Mouse (Mus musculus) ES-Bruce4 (cell line): Measurements from ENCODE around the gene Greb1. TPM values are rescaled to one million over a fixed set of nuclear protein-coding genes. Genes with fewer than 3 reads are reported as not detected.

Source experiments
- H3K27ac ChIP-seq: 2 replicates; pipeline ENCODE4 v1.5.1; 2012; ENCODE audit warnings: low read length, inconsistent platforms; ENCODE audit not compliant: insufficient read depth
- H3K27me3 ChIP-seq: 2 replicates; pipeline ENCODE4 v1.6.1; 2012; ENCODE audit warnings: mild to moderate bottlenecking, low read length, inconsistent platforms; ENCODE audit not compliant: control insufficient read depth, poor library complexity, insufficient read depth, severe bottlenecking
- H3K36me3 ChIP-seq: 2 replicates; pipeline ENCODE4 v1.6.1; 2012; ENCODE audit warnings: inconsistent platforms, mild to moderate bottlenecking, low read length, moderate library complexity; ENCODE audit not compliant: control insufficient read depth, poor library complexity, insufficient read depth, severe bottlenecking
- H3K4me1 ChIP-seq: one replicate; pipeline ENCODE4 v1.8.1; 2011; ENCODE audit warnings: low read length; ENCODE audit not compliant: control insufficient read depth, insufficient read depth
- H3K4me3 ChIP-seq: 2 replicates; pipeline ENCODE4 v1.5.1; 2011; ENCODE audit warnings: low read depth, mild to moderate bottlenecking, low read length
- H3K9ac ChIP-seq: 2 replicates; pipeline ENCODE4 v1.6.1; 2012; ENCODE audit warnings: low read depth, mild to moderate bottlenecking, inconsistent platforms; ENCODE audit not compliant: poor library complexity, severe bottlenecking
- H3K9me3 ChIP-seq: replicated peaks from 2 replicates; pipeline ENCODE4 v1.6.1; 2012; ENCODE audit warnings: mild to moderate bottlenecking, low read length, inconsistent platforms; ENCODE audit not compliant: control insufficient read depth, poor library complexity, insufficient read depth, severe bottlenecking
- CTCF ChIP-seq: IDR thresholded peaks from one replicate; pipeline ENCODE4 v1.8.1; 2011; ENCODE audit warnings: low read depth, low read length
- EP300 ChIP-seq: IDR thresholded peaks from 2 replicates; pipeline ENCODE4 v1.6.1; 2011; ENCODE audit warnings: low read depth, low read length; ENCODE audit not compliant: insufficient read depth
- POLR2A ChIP-seq: IDR thresholded peaks from one replicate; pipeline ENCODE4 v1.8.1; 2011; ENCODE audit warnings: low read length; ENCODE audit not compliant: insufficient read depth
- polyA plus RNA-seq: library from polyadenylated mRNA; stranded (reverse); fragments of >200 nt; gene quantifications from 2 replicates; pipeline ENCODE4 v1.2.4, GENCODE M21; 2011; ENCODE audit warnings: low read depth; ENCODE audit not compliant: missing spikeins, insufficient read depth, insufficient read length

The Greb1 gene
- polyA plus RNA-seq, 1 experiment, result 10.2 TPM

DNA sequence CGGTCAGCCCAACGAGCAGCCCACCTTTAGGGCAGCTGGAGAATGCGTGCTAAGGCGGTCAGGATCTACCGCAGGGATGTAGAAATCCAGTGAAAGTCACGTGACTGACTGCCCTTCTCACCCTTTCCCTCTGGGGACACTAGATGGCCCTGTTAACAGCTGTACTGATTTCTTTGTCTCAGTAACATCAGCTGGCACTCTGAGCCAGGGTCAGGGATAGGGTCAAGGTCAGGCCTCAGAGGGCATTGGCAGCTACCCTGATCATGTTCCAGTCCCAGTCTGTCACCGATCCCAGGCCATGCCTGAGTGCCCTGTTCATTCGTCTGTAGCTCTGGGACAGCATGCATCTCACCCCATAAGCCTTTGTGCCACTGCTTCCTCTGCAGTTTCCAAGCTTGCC is 66.7 kb downstream of the Greb1 start:
- Histone ChIP-seq H3K36me3 (no peaks in the 10 kb centered on the region), H3K4me1 (no peaks in the 10 kb centered on the region), H3K27ac (no peak overlapping the region), H3K9ac (no peak overlapping the region), H3K27me3 (no peaks in the 10 kb centered on the region), H3K4me3 (no peak overlapping the region), H3K9me3 (no peaks in the 10 kb centered on the region)
- TF ChIP-seq EP300, result 0 out of 2 replicates have a peak, but pooled peaks have one; percentile 50
- TF ChIP-seq CTCF, result peak; percentile 10
- TF ChIP-seq POLR2A, result no peak

DNA sequence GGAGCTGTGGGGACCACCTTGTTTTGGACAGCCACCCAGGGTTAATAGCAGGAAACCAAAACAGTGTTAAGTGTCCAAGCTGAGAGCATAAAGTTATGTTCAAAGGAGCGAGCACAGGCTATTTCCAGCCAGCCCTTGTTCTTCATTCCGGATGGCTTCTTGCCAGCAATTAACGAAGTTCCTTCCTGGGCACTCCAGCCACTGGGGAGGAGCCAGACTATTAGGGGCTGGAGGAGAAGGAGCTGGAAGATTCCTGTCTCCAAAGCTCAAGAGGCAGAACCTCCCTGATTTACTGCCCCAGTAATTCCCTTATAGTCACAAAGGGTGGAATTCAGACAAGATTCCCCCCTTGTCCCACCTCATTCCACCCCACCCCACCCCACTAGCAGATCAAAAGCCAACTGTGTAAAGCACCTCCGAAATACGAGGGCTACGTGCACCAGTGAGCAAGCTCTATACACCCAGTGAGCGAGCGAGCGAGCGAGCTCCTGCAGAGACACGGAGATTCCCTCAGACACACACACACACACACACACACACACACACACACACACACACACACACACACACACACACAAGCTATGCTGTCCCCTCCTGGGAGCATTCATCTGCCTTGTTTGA is 69.5 kb downstream of the Greb1 start:
- Histone ChIP-seq H3K4me1 (no peaks in the 10 kb centered on the region), H3K36me3 (no peaks in the 10 kb centered on the region)
- no peak for TF ChIP-seq POLR2A

DNA sequence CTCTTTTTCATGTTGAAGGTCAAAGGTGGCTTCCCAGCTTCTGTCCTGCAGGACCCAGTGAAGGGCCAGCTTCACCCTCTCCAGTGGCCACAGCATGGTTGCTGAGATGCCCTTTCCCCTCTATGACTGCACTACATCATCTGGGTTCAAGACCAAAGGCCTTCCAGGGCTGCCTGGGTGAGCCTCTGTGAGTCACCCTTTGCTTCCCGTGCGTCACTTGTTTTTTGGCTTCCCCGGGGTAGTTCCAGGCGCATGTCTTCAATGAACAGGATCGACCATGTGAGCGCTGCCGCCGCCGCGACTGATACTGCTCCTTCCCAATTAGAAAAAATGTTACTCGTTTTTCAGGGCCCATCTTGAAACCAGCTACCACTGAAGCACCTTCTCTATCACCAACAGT is 70.5 kb downstream of the Greb1 start:
- Histone ChIP-seq H3K4me3 (no peak overlapping the region), H3K27ac (no peak overlapping the region), H3K4me1 (no peaks in the 10 kb centered on the region), H3K9ac (no peak overlapping the region), H3K36me3 (no peaks in the 10 kb centered on the region), H3K27me3 (no peaks in the 10 kb centered on the region), H3K9me3 (no peaks in the 10 kb centered on the region)
- TF ChIP-seq POLR2A (no peak), CTCF (no peak), EP300 (no peak)

More for the DNA sequence above, 69.5 kb downstream of the Greb1 start:
- Histone ChIP-seq H3K27ac (no peak overlapping the region), H3K4me3 (no peak overlapping the region), H3K9me3 (no peaks in the 10 kb centered on the region), H3K9ac (no peak overlapping the region), H3K27me3 (no peaks in the 10 kb centered on the region)

DNA sequence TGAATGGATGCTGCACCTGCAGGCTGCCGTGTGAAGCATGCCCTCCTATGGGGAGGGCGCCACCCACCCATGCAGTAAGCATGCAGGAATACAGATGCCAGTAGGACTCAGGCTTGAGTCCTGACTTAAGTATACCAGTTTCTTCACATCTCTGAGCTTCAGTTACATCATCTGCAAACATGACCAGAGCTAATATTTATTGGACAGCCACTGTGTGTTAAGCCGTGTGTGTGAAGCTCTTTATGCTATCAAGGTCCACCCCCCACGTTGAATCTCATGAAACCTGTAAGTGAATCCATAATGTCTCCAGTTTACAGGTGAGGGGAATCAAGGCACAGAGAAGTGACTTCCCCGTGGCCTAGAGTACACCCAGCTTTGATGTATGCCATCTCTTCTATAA is 72.5 kb downstream of the Greb1 start:
- no peaks in the 10 kb centered on the region for H3K27me3 ChIP-seq
- H3K27ac ChIP-seq, result no peak overlapping the region
- no peaks in the 10 kb centered on the region for H3K9me3 ChIP-seq
- H3K4me1 ChIP-seq, result no peaks in the 10 kb centered on the region
- no peaks in the 10 kb centered on the region for H3K36me3 ChIP-seq
- H3K9ac ChIP-seq, result no peak overlapping the region
- TF ChIP-seq EP300 (no peak), POLR2A (no peak), CTCF (no peak)
- H3K4me3 ChIP-seq, result no peak overlapping the region

DNA sequence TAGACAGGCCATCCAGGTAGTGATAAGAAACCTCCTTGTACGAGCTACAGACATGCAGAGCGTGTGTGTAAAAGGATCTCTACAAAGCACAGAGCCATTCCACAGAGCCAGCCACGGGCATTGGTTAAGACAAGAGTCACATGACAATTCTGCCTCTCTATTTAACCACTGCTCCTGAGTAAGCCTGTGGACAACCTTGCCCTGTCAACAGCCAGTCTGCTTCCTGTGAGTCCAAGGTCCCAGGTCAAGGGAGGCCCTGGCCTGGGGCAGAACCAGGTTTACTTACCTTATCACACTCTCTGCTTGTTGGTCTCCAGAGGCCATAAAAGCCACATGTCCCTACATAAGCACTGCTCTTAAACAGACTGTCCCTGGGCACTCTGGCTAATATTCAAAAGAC is 74.5 kb downstream of the Greb1 start:
- H3K27me3 ChIP-seq, result no peaks in the 10 kb centered on the region
- TF ChIP-seq POLR2A (no peak), EP300 (no peak), CTCF (no peak)

DNA sequence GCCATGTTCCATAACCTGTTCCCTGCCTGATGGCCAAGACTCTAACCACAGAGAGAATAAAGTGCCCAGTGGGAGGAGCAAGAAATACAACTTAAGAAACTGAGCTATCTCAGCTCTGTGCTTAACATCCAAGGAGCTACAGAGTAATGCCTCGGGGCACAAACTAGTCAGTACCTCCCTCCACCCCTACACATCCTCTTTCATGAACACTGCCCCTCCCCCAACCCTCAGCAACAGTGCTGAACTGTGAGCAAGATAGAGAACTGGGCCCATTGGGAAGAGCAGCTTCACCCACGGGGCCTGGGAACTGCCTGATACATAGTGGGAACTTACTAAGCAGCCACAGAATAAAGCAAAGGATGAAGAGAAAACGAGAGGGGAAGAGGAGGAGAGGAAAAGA is 77.1 kb downstream of the Greb1 start:
- Histone ChIP-seq H3K36me3 (no peaks in the 10 kb centered on the region), H3K4me1 (no peaks in the 10 kb centered on the region), H3K27ac (no peak overlapping the region), H3K4me3 (no peak overlapping the region), H3K9ac (no peak overlapping the region), H3K27me3 (no peaks in the 10 kb centered on the region), H3K9me3 (no peaks in the 10 kb centered on the region)
- TF ChIP-seq POLR2A, result no peak
- TF ChIP-seq EP300, result no peak
- no peak for TF ChIP-seq CTCF

More for the DNA sequence above, 74.5 kb downstream of the Greb1 start:
- H3K27ac ChIP-seq, result no peak overlapping the region
- no peaks in the 10 kb centered on the region for H3K4me1 ChIP-seq
- H3K9me3 ChIP-seq, result no peaks in the 10 kb centered on the region
- H3K9ac ChIP-seq, result no peak overlapping the region
- no peak overlapping the region for H3K4me3 ChIP-seq
- no peaks in the 10 kb centered on the region for H3K36me3 ChIP-seq
